Mouse (Mus musculus): Measurements from ENCODE around the gene Ccdc142.

DNA sequence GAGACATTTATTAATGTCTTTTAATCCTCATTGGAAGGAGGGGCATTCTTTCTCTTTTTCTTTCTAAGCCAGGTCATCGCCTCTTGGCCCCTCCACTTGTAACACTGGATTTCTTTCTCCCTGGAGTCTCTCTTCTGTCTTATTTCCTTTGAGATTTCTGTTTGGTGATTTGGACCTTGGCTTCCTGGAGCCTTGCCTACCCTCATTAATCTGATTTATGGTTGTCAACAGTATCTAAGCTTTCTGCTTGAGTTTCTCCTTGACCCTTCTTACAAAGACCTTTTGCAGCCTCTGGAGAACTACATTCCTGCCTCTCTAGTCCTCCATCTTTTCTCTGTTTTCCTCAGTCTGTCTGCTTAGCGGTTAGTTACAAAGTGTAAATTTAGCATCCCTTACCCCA lies 3.0 kb upstream of the Ccdc142 start:
- TF ChIP-seq CHD2 (IDR thresholded peaks at IDR 0.05; ENCODE audit: low read depth, low read length) (no peak), ZNF384 (IDR thresholded peaks at IDR 0.05; ENCODE audit: low read depth, low read length) (no peak)
